Mouse (Mus musculus) c-Kit-positive CD71-negative TER-119-negative erythroid progenitor cells, embryonic 14.5 days (primary cell): ENCODE results near the gene Tgm7.

Experiments used
- DNase-seq: peaks from one replicate; pipeline ENCODE4 v3.0.0-alpha.2; 2013; ENCODE audit warnings: low read depth

The Tgm7 gene

DNA sequence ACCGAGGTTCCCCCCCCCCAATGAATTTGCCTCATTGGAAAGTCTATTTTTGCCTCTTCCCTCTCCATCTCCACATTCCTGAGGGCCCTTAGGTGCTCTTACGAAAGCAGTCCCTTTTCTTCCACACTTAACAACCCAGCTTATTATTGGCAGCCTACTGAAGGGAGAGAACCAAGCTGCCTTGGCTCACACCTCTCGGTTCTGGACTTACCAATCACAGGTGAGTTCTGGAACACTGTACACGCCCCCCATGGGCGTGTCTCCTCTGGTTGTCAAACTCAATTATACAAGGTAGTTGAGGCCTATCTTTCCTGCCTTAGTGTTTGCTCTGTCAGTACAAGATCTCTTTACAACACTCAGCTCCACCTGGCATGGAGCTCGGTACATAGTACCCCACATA lies 37.7 kb downstream of the Tgm7 start:
- no peak for DNase-seq

DNA sequence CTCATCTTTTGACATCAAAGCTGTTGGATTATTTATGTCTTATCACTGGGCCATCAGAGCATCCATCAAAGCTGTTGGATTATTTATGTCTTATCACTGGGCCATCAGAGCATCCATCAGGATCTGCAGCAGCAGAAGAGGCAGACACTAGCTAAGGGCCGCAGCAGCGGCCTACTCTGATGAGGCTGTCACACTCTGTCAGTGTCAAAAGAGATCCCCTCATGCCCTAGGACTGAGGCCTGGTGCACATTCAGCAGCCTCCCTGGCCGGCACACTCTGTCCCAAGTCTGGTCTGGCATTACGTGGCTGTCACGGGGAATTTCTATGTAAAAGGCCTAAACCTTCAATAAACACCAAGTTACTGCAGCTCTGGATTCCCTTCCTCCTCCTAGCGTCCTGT lies 40.1 kb downstream of the Tgm7 start:
- DNase-seq, result no peak

DNA sequence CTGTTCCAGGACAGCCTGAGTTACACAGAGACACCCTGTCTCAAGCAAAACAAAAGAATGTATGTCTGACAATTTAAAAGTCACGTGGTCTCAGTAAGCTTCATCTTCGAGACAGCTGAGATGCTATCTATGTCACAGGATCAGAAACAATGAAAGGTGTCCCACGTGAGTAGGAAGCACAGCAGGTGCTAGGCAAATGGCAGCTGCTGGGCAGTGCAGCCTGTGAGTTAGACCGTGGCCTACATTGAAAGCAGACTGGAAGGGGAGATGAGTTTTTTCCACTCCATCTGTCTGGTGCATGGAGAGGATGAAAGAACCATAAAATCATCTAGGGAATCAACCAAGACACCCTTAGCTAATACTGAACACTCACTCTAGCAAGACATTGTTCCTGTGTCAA lies 42.5 kb downstream of the Tgm7 start:
- no peak for DNase-seq

DNA sequence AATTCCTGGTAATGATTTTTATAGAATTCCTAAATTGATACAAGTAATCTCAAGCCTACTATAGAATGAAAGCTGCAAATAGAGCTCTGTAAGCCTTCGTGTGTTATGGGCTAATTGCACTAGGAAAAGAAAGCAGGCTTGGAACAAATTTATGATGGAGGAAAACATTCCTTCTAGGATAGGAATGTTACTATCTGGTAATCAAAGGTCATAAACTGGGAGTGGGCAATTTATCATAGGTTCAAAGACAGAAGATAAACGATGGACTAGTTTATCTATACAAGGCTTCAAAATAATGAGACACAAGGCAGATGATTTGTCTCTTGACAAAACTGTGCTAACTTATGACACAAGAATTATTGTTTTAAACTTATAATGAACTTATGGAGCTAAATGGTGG lies 48.3 kb downstream of the Tgm7 start:
- DNase-seq, result no peak

DNA sequence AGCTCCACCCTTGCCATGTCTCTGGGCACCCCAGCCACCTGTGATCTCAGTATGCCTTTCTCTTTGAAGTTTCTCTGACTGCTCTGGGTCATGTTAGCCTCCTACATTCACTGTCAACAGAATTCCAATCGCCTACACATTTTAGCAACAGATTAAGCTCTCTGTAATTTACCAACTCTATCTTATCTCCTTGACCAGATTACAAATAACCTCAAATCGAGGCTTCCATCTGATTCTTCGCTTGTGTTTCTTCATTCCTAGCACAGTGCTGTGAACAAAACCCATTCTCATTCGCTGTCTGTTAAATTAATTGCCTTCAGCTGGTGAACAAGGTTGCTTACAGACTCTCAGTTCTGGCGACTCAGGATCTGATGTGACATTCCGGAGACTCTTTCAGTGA lies 51.6 kb downstream of the Tgm7 start:
- no peak for DNase-seq

DNA sequence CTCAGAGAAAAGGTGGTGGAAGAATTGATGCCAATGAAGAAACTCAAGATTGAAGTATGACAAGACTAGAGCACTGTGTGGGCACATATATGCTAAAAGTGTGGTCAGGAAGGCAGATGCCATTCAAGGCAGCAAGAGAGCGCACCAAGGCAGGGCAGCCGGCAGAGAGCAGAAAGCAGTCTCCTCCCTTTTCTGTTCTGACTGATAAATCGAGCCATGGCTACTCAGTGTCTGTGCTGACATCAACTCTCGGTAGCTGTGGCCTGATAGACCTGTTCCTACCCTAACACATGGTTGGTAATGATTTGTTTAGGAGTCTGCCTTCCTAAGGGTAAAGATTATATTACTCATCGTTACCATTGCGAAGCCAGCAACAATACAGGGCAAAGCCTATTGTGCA lies 53.7 kb downstream of the Tgm7 start:
- DNase-seq, result no peak

DNA sequence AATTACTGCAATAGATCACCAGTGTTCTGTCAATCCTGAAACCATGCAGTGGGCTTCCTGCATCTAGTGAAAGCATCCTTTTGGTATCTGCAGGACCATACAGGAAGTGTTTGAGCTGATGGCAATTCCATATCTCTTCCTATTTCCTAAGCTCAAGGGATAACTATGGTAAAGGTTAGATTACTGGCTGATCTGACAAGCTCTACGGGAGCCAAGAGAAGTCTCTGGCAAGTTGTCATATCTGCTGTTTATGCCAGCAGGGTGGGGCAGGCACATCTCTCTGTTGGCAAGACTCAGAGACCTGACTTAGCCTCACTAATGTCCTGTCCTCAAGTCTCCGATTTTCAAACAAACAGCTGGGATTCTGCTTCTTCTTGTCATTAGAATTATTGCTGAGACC lies 55.5 kb downstream of the Tgm7 start:
- DNase-seq, result no peak

DNA sequence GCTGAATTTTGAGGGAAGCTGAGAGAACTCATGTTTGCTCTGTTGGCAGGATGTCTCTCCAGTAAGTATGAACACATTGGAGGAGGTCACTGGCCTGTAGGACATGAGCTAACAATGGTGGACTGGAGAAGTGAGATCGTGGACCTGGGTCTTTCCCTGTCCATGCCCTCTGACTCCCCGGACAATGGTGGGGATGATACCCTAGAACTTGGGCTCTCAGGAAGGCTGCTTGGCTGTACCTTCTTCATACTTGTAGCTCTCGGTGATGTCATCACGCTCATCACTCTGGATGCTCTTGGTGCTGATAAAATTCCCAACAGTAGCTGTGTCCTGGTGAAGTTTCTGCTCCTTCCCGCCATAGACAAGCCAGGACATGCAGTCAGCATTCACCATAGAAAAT lies 57.4 kb downstream of the Tgm7 start:
- no peak for DNase-seq

DNA sequence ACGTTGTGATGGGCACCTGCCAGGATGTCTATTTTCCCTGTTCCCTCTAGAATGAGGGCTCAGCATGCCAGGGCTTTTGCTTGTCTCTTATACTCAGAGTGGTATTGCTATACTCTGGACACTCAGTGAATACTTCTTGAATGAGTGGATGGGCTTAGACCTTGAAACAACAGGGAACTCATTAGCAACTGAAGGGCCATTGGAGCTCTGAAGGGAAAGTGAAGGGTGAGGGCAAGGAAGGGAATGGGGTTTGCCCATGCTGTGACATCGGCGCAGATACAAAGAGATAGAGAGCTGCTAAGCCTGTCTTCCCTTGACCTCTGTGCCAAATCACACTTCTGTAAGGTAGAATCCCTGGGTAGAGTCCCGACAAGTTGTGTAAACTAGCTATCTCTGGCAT lies 63.9 kb downstream of the Tgm7 start:
- DNase-seq, result no peak
